Mouse (Mus musculus): ENCODE data around the gene Fsd2. TPM values are rescaled to one million over a fixed set of nuclear protein-coding genes. Genes with fewer than 3 reads are reported as not detected.

Fsd2 gene
- total RNA-seq, 2 experiments from 2014 or later = 0.09 to 0.26 TPM

DNA sequence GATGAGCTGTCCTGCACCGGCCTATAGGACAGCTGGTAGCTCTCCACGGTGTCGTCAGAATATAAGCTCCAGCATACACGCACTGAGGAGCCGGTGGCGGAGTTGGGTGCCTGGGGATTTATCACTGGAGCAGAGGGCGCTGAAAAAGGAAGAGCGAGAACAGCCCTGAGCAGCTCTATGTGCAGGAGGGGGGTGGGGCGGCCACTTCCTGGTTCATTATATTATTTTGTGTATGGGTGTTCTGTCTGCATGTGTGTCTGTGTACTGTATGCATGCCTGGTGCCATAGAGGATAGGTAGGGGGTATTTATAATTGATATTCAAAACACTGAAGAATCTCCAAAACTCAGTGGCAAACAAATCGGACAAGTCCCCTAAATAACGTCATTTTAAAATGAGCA, 17.9 kb downstream of the Fsd2 start:
- no peak for DNase-seq (ENCODE audit: low spot score in 2 of 2)

- no peak for DNase-seq (ENCODE audit: low spot score in 2 of 2)
Measured at GRCm38 (mm10) chr7:81542934-81543333, 23.8 kb downstream of the Fsd2 start.

GRCm38 (mm10) chr7:81541924-81542524, 24.7 kb downstream of the Fsd2 start:
- peak; percentile 63 to 75 for DNase-seq (ENCODE audit: low spot score in 2 of 2)

- DNase-seq (ENCODE audit: low spot score in 2 of 2) = no peak
Measured at GRCm38 (mm10) chr7:81540999-81541398, 25.7 kb downstream of the Fsd2 start.

DNA sequence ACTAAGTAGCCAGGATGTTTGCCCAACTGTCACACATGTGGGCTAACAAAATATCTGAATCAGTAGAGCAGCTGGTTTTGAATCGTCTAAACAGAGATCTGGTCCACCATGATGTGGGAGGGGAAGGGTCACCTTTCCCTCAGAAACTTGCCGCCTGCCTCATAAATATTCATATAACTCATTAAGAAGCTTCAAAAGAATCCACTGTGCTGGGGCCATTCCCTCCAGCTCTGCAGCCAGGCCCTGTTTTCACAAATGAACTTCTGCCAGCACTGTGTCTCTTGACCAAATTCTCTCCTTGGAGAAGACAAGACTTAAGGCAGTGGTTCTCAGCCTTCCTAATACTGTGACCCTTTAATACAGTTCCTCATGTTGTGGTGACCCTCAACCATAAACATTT, 27.2 kb downstream of the Fsd2 start:
- DNase-seq (ENCODE audit: low spot score in 2 of 2) = no peak

DNA sequence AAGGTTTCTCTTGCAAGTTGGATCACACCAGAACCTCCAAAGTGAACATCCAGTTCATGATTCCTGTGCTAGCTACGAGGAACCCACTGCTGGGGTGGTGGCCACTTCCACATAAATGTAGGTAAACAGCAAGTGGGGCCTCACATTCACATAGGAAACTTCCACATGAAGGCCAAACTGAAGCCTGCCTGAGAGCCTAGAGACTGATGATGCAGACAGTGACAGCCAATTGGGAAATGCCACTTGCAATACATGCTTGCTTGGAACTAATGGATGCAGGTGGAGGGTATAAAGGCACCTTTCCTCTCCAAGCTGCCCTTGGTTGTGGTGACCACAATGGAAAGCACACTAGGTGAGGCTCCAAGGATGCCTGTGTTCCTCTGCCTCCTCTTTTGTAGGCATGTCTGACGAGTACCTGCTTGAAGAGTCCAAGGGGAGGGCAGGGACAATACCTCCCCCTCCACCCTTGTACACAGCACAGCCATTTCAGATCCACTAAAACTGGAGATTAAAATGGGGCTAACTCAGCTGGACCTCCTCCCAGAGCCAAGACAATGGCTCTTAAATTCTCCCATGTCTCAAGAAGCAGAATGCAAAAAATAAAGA, 28.6 kb downstream of the Fsd2 start:
- peak in 1 of 2 experiments; percentile 18 for DNase-seq (ENCODE audit: low spot score in 2 of 2)

- no peak for DNase-seq (ENCODE audit: low spot score in 2 of 2)
Measured at GRCm38 (mm10) chr7:81536478-81536877, 30.3 kb downstream of the Fsd2 start.

DNA sequence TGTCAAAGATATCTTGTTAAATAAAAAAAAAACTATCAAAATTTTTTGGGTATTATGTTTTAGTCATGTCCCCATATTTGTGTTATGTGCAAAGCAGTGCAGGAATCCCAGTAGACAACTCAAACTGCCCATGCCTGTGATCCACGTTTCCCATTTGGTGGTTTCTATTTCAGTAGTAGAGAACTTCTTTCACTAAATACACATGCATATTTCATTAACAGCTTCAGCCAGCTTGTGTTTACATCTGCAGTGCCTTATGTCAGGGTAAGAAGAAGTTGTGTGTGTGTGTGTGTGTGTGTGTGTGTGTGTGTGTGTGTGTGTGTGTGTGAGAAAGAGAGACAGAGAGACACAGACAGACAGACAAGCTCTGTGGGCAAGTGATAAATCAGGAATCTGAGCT, 35.3 kb downstream of the Fsd2 start:
- no peak for DNase-seq (ENCODE audit: low spot score in 2 of 2)

- DNase-seq (ENCODE audit: low spot score in 2 of 2) = no peak
Measured at GRCm38 (mm10) chr7:81528918-81529317, 37.8 kb downstream of the Fsd2 start.

DNA sequence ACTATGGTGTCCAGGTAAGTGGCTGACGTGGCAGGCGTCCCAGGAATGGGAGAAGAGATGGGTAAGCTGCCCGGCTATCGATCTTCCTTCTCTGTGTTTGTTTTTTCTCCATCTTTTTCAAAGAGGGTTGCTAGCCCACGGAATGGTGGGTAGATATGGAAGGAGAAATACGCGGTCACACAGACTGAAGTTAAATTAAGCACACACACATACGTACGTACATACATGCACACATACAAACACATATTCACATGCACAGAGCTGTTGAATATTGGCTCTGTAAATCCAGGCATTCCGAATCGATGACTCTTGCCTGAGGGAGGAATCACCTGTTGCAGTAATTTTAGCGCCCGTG, 43.1 kb downstream of the Fsd2 start:
- no peak for DNase-seq (ENCODE audit: low spot score in 2 of 2)

- DNase-seq (ENCODE audit: low spot score in 2 of 2) = peak; percentile 88 to 93
Measured at GRCm38 (mm10) chr7:81523008-81523662, 43.6 kb downstream of the Fsd2 start.

- DNase-seq (ENCODE audit: low spot score in 2 of 2) = peak; percentile 43 to 55
Measured at GRCm38 (mm10) chr7:81516154-81517030, 50.4 kb downstream of the Fsd2 start.

DNA sequence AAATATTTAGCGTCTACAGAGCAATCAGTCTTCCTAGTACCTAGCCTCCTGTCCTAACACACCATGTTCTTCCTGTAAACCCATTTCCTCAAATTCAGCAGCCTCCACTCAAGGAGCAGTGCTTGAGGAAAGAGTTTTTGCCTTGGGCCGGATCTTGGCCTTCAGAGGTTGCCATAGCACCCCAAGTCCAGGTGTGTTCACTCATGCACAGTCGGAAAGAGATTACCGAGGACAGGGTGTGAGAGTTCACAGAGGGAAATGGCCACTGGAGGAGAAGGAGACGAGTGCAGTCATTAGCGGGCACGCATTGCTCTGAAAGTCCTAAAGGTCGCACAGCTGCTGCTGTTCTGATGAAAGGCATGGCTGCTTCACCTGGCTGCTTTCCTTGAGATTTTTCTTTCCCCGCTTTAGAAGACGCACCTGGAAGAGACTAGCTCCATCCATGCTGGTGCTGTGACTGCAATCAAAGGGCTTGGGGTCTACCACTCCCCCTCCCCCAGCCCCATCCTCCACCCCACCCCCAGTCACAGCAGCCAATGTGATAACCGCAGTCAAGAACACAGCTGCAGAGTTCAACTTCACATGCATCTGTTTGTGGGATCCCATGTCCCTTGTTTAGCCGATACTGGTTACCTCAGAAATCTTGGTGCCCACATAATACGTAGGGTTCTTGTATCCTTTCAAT, 51.7 kb downstream of the Fsd2 start:
- no peak for DNase-seq (ENCODE audit: low spot score in 2 of 2)

GRCm38 (mm10) chr7:81501050-81501449, 65.7 kb downstream of the Fsd2 start:
- no peak for DNase-seq (ENCODE audit: low spot score in 2 of 2)

DNA sequence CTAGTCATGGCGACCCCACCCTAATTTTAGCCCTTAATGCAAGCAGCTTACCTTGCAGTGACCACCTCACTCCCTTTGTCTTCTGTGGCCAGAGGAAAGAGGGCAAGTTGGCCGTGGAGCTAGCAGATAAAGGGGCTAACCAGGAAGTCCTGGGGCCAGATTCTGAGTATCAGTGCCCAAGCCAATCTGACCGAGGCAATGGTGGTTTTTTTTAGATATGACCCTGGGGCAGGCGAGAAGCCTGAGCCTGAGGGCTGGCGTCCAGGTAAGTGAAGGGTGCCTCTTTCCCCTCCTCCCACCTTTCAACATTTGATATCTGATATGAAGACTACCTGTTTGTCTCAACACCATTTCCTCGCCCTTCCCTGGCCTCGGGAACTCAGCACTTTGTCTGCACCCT, 68.6 kb downstream of the Fsd2 start, which contains the start of gene BC048679:
Gene BC048679, minus strand, starts transcription at position 101 of the 400 bp plus-strand sequence.
- no peak for DNase-seq (ENCODE audit: low spot score in 2 of 2)

GRCm38 (mm10) chr7:81497171-81497570, 69.6 kb downstream of the Fsd2 start:
- DNase-seq (ENCODE audit: low spot score in 2 of 2) = no peak

DNA sequence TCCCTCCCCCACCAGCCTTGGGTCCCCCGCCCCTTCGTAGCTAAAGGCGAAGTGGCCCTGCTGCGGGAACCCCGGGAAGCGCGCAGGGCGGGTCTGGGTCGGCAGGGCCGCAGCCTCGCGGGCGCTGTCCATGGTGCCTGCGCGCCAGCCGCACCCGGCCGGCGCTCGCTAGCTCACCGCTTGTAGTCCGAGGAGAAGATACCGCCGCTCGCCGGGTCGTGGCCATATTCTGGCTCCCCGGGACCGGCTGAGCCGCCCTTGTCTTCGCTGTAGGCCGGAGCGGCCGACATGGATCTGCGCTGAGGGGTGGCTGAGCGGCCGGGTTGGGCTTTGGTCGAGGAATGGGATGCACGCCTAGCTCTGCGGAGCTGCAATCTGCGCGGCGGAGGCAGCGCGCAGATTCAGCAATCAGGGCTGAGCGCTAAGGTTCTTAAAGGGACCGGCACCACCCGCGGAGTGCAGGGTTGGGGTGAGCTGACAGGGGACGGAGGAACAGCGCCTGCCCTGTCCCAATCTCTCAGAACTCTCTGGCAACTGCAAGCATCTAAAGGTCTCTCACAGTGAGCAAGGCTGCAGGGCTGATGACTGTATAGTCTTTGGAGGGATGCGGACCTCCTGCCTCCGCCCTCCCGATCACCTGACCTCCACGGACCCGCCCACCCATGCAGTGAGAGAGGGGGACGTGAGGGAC, 73.3 kb downstream of the Fsd2 start, which contains the start of gene Ap3b2:
Gene Ap3b2, minus strand, starts transcription at position 595 of the 691 bp plus-strand sequence.
- peak; percentile 68 to 80 for DNase-seq (ENCODE audit: low spot score in 2 of 2)

- no peak for DNase-seq (ENCODE audit: low spot score in 2 of 2)
Measured at GRCm38 (mm10) chr7:81492628-81493027, 74.1 kb downstream of the Fsd2 start.

DNA sequence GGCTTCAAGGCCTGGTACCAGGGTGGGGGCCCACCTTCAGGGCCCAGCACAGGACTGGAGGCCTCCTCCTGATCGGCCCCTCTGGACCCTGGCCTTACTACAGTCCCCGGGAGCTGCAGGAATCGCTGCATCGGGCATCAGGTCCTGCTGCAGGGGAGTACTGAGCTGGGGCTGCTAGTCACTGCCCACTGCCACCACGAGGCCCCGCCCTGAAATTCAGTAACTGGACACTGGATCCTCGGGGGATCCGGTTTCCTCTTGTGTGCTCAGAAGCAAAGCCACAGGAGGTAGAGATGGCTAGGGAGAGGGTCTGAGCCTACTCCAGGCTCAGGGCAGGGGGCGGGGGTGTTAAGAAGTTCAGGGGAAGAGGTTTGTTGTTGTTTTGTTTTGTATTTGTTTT, 77.1 kb downstream of the Fsd2 start:
- no peak for DNase-seq (ENCODE audit: low spot score in 2 of 2)

Data from left cerebral cortex, adult 18-20 months (tissue).